Mouse (Mus musculus) embryonic facial prominence, embryonic 15.5 days (tissue): Measurements from ENCODE around the gene Camk2n1. TPM values are rescaled to one million over a fixed set of nuclear protein-coding genes. Genes with fewer than 3 reads are reported as not detected.

Source experiments
- ATAC-seq: fragments of 200-750 bp; cut with Nextera tagmentation; 2 replicates; pipeline ENCODE4 v1.8.0; 2017; ENCODE audit warnings: low read depth, moderate TSS enrichment; ENCODE audit not compliant: insufficient number of reproducible peaks, low FRiP score, low TSS enrichment
- H3K27ac ChIP-seq: fragments of 300-500 bp; sonication (generic); replicated peaks from 2 replicates; pipeline ENCODE4 v1.5.1; 2015; ENCODE audit warnings: mild to moderate bottlenecking, inconsistent platforms
- H3K27me3 ChIP-seq: fragments of 300-500 bp; sonication (generic); 2 replicates; pipeline ENCODE4 v1.6.1; 2015; ENCODE audit warnings: inconsistent platforms
- H3K36me3 ChIP-seq: fragments of 300-500 bp; sonication (generic); 2 replicates; pipeline ENCODE4 v1.6.1; 2015; ENCODE audit warnings: mild to moderate bottlenecking, inconsistent platforms
- H3K4me1 ChIP-seq: fragments of 300-500 bp; sonication (generic); 2 replicates; pipeline ENCODE4 v1.6.1; 2015; ENCODE audit warnings: inconsistent platforms
- H3K4me2 ChIP-seq: fragments of 300-500 bp; sonication (generic); replicated peaks from 2 replicates; pipeline ENCODE4 v1.6.1; 2015; ENCODE audit warnings: mild to moderate bottlenecking, inconsistent platforms
- H3K4me3 ChIP-seq: fragments of 300-500 bp; sonication (generic); replicated peaks from 2 replicates; pipeline ENCODE4 v1.5.1; 2015; ENCODE audit warnings: mild to moderate bottlenecking, inconsistent platforms
- H3K9ac ChIP-seq: fragments of 300-500 bp; sonication (generic); 2 replicates; pipeline ENCODE4 v1.6.1; 2015; ENCODE audit warnings: inconsistent platforms
- H3K9me3 ChIP-seq: fragments of 300-500 bp; sonication (generic); replicated peaks from 2 replicates; pipeline ENCODE4 v1.6.1; 2016; ENCODE audit warnings: inconsistent platforms
- WGBS: fragments of 180-500 bp; shearing (Covaris S2); methylation state at CpG from one replicate; pipeline ENCODE4 v1.1.7; 2015; 5-methylcytosine and 5-hydroxymethylcytosine counted together
- polyA plus RNA-seq: library from polyadenylated mRNA; unstranded; fragments of >200 nt; fragmentation: Nextera tagmentation; extraction: Ambion mirVana; gene quantifications from 2 replicates; pipeline ENCODE4 v1.2.1, GENCODE M21; 2015

The Camk2n1 gene
- polyA plus RNA-seq, 1 experiment from 2014 or later, result 3.1 TPM

DNA sequence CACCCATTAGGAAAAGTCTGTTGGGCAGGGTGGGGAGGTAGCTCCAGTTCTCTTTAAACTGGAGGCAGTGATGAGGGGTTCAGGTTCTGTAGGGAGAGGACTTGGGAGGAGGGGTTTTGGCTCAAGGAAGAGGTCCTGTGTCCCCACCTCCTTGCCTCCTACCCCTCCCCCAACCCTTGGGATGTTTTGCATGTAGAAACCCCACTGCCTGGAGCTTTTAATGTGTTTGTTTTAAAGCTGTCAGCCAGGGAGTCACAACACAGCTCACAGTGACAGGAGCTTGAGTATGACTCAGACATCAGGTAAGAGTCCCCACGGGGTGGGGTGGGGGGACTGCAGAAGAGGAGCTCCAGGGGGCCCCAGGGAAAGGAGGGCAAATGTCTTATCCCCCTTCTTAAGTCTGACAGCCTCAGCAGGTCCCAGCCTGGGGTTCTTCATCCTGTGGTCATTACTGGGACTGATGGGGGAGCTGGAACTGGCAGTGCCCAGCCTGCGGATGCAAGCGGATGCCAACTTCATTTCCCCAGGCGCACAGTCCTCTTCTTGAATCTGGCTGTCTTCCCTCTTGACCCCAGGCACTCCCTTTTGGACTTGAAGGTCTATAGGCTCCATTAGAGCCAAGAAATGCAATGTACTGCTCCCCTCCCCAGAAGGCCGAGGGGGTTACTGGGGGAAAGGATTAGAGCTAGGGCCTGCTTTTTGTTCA lies 4.8 kb downstream of the Camk2n1 start:
- WGBS, result 54% methylated on average over 5 of the region's 5 CpGs
- H3K4me1 ChIP-seq, result peaks cover 34% of the 10 kb centered on the region
- H3K9me3 ChIP-seq, result no peaks in the 10 kb centered on the region
- no peak for ATAC-seq
- H3K4me3 ChIP-seq, result no peak overlapping the region
- H3K27ac ChIP-seq, result no peak overlapping the region
- H3K4me2 ChIP-seq, result no peak overlapping the region
- peaks cover 42% of the 10 kb centered on the region for H3K27me3 ChIP-seq
- H3K36me3 ChIP-seq, result no peaks in the 10 kb centered on the region
- no peak overlapping the region for H3K9ac ChIP-seq

DNA sequence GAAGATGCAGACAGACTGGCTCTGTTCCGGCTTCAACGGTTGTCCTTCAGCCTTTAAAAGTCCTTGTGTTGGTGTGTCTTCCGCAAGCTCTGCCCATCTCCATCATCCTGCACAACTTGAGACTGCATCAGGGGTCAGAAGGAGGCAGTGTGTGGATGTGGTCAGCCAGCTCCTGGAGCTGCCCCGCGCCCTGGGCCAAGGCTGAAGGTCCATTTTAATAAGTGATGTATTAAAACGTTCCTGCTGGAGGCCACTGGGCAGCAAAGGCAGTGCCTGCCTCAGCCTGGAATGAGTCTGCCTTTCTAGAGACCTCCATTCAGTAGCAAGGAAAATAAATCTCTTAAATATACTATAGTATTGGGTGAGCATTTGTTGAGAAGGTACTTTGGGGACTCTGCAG lies 5.7 kb downstream of the Camk2n1 start:
- H3K4me1 ChIP-seq, result peaks cover 42% of the 10 kb centered on the region
- H3K4me3 ChIP-seq, result no peak overlapping the region
- ATAC-seq, result no peak
- H3K9me3 ChIP-seq, result no peaks in the 10 kb centered on the region
- peaks cover 45% of the 10 kb centered on the region for H3K27me3 ChIP-seq
- 71% methylated on average over 6 of the region's 6 CpGs for WGBS
- H3K9ac ChIP-seq, result no peak overlapping the region
- no peaks in the 10 kb centered on the region for H3K36me3 ChIP-seq
- H3K27ac ChIP-seq, result no peak overlapping the region
- no peak overlapping the region for H3K4me2 ChIP-seq

DNA sequence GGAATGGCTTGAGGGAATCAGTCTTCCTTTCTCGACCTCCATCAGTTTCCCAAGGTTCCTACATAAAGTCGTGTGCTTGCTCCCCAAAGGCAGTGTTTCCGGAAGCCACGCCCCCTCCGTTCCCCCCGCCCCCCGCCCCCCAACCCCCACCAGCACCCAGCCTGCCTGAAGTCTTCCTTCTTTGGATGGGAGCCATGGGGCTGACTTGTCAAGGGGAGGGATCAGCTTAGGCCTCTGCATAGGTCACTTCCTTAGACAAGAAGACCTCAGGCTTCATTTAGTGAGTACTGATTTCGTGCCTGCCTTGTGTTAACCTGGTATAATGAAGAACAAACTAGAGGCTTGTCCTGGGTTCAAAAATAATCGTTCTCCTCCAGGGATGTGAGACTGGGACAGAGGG lies 6.8 kb downstream of the Camk2n1 start:
- Histone ChIP-seq H3K4me3 (no peak overlapping the region), H3K9ac (no peak overlapping the region), H3K27me3 (peaks cover 44% of the 10 kb centered on the region), H3K36me3 (no peaks in the 10 kb centered on the region), H3K4me2 (no peak overlapping the region), H3K27ac (no peak overlapping the region), H3K9me3 (no peaks in the 10 kb centered on the region), H3K4me1 (peaks cover 38% of the 10 kb centered on the region)
- 24% methylated on average over 9 of the region's 9 CpGs for WGBS
- ATAC-seq, result no peak

DNA sequence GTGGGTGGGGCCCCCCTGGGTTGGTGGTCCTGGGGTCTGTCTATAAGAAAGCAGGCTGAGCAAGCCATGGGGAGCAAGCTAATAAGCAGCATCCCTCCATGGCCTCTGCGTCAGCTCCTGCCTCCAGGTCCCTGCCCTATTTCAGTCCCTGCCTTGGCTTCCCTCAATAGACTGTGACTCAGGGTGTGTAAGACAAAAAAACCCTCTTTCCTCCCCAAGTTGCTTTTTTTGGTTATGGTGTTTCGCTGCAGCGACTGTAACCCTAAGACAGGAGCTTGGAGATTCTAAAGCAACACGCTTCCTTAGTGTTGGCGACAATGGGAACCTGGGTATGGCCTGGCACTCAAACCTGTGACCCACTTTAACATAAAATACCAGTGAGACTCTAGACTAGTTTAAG lies 7.4 kb downstream of the Camk2n1 start:
- H3K27ac ChIP-seq, result no peak overlapping the region
- no peaks in the 10 kb centered on the region for H3K36me3 ChIP-seq
- no peak overlapping the region for H3K4me3 ChIP-seq
- no peak for ATAC-seq
- 90% methylated on average over 5 of the region's 5 CpGs for WGBS
- peaks cover 44% of the 10 kb centered on the region for H3K27me3 ChIP-seq
- H3K4me1 ChIP-seq, result peaks cover 32% of the 10 kb centered on the region
- no peak overlapping the region for H3K4me2 ChIP-seq
- no peak overlapping the region for H3K9ac ChIP-seq
- H3K9me3 ChIP-seq, result no peaks in the 10 kb centered on the region

DNA sequence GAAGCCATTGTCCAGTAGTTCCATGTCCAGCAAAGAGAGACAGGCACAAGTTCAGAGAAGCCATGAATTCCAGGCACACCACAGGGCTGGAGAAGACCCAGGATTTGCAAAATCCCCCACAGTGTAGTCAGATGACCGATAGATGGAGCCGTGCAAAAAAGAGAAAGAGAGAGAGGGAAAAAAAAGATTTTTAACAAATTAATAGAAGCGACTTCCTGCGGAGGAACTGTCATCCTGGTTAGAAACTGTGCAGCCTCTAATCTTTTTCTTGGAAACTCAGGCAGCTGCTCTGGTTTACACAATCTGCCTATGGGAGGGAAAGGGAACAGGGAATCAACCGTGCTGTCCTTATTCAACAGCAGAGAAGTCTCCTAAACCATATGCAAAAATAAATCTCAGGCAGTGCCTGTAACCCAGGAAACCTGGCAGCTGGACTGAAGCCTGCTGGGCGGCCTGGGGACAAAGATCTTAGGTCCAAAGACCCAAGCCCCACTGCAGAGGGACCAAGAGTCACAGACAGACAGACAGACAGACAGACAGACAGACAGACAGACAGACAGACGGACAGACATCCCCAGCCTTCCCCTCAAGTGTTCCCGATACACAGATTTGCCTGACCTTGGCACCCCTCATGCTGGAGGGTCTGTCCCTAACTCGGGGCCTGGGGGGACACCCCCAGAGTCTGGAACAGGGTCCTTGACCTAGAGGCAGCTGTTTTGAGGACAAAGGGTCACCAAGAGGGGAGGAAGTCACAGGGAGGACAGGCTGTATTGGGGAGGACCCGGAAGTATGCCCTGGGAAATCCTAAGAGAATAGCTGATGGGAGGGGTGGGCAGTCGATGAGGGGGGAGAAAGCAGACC lies 9.1 kb downstream of the Camk2n1 start:
- no peak for ATAC-seq
- H3K27ac ChIP-seq, result peak overlapping the region; percentile 68

DNA sequence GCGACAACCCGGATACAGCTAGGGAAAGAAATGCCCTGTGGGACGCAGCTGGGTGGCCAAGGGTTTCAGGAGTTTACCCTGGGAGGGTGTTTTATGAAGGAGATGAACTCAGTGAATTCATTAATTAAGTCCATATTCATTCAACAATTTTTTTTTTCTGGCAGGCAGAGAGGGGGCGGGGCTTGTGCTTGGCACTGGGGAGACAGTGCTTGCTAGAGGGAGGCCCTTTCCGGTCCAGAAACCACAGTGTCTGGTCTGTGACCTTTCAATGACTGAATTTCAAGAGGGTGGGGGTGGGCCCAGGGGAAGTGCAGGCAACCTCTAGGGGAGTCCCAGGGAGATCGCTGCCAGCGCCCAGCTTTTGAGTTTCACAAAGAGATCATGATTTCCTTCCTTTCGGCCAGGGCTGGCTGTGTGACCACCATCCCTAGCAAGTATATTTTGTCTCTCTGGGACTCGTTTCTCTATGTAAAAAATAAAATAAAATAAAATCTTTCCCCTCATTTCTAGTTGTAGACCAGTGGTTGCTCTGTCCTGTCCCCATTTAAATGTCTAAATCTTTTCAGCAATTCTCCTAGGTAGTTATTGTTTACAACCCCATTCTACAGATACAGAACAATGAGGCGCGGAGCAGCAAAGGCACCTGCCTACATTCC lies 9.8 kb downstream of the Camk2n1 start:
- 8% methylated on average over 11 of the region's 11 CpGs for WGBS
- H3K4me2 ChIP-seq, result peak overlapping the region; percentile 38
- peaks cover 40% of the 10 kb centered on the region for H3K27me3 ChIP-seq
- ATAC-seq, result no peak
- peak overlapping the region; percentile 68; the same call in 1 of the 2 replicates for H3K27ac ChIP-seq
- no peak overlapping the region for H3K4me3 ChIP-seq
- H3K36me3 ChIP-seq, result no peaks in the 10 kb centered on the region
- H3K9ac ChIP-seq, result no peak overlapping the region
- no peaks in the 10 kb centered on the region for H3K9me3 ChIP-seq
- peaks cover 34% of the 10 kb centered on the region for H3K4me1 ChIP-seq

More for the DNA sequence above, 9.1 kb downstream of the Camk2n1 start:
- Histone ChIP-seq H3K27me3 (peaks cover 43% of the 10 kb centered on the region), H3K4me1 (peaks cover 30% of the 10 kb centered on the region), H3K9ac (no peak overlapping the region), H3K36me3 (no peaks in the 10 kb centered on the region), H3K9me3 (no peaks in the 10 kb centered on the region), H3K4me3 (no peak overlapping the region), H3K4me2 (peak overlapping the region; percentile 38)
- WGBS, result 3% methylated on average over 11 of the region's 11 CpGs

DNA sequence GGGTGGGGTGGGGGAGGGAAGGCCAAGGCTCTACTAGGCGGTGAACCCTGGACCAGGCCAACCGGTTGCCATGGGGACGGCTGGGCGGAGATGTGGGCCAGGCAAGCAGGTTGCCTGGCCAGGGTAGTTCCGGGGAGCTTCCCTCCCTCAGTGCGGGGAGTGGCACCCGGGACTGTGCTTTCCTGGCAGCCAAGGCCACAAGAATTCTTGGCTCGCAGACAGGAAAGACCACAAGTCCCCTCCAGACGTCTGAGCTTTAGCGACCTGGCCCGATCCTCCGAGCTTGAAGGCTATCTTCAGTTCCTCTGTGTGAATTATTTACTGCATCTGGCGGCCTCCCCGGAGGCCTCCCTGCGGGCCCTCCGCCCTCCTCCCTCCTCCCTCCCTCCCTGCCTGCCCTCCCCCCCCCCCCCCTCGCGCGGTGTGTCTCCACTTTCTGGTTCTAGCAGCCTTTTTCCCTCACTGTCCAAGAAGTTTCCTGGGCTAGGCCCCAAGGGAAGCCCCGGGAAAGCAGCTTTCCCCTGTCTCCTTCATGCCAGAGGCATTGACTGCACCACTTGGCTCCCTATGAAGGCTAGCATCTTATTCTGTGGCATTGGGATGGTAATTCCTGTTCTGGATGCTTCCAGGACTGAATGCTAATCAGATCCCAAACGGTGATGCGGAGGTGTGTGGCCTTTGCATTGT lies 10.7 kb downstream of the Camk2n1 start:
- H3K27ac ChIP-seq, result no peak overlapping the region
- peak overlapping the region; percentile 38 for H3K4me2 ChIP-seq
- no peaks in the 10 kb centered on the region for H3K36me3 ChIP-seq
- peaks cover 35% of the 10 kb centered on the region for H3K27me3 ChIP-seq
- H3K9ac ChIP-seq, result no peak overlapping the region
- no peaks in the 10 kb centered on the region for H3K9me3 ChIP-seq
- peaks cover 40% of the 10 kb centered on the region for H3K4me1 ChIP-seq
- H3K4me3 ChIP-seq, result no peak overlapping the region; the same call in 1 of the 2 replicates
- ATAC-seq, result peak; percentile 62; the same call in 1 of the 2 replicates
- 2% methylated on average over 19 of the region's 22 CpGs for WGBS

DNA sequence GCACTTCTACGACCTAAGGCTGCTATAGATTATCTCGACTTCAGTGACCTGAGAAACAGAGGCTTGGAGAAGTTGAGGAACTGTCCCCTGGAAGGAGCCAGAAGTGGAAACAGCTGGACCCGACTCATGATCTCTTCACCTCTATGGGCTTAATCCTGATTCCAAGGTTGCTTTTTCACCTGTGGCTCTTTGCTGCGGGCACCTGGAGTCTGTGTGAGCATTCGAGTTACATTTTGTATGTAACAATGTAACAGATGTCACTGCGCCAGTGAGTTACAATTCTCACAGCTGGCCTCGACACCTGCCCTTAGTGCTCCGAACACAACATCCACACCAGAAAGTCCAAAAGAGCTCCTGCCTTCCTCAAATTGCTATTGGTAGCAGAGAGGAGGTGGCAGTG lies 11.3 kb downstream of the Camk2n1 start:
- Histone ChIP-seq H3K4me2 (no peak overlapping the region), H3K4me1 (peaks cover 40% of the 10 kb centered on the region), H3K9me3 (no peaks in the 10 kb centered on the region), H3K4me3 (no peak overlapping the region), H3K36me3 (no peaks in the 10 kb centered on the region), H3K27me3 (peaks cover 35% of the 10 kb centered on the region), H3K9ac (no peak overlapping the region), H3K27ac (no peak overlapping the region)
- WGBS, result 33% methylated on average over 8 of the region's 8 CpGs
- ATAC-seq, result no peak

DNA sequence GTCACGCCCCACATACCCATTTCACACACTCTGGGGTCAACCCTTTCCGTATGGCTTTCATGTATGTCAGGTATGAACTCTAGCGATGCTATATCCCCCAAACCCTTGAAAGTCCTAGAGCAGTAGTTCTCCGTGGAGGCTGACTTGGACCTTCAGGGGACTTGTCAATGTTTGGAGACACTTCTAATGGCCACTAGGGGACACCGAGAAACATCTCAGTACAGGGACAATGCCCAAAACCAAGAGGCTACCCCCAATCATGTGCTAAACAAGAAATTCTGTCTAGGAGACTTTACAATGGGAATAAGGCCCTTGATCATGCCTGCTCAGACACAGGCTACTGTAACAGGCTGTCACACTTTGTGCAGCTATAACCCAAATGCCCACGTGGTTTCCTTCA lies 12.6 kb downstream of the Camk2n1 start:
- WGBS, result 72% methylated on average over 6 of the region's 6 CpGs
- no peaks in the 10 kb centered on the region for H3K36me3 ChIP-seq
- no peaks in the 10 kb centered on the region for H3K9me3 ChIP-seq
- ATAC-seq, result no peak
- H3K27me3 ChIP-seq, result peaks cover 35% of the 10 kb centered on the region
- H3K4me2 ChIP-seq, result no peak overlapping the region
- H3K4me3 ChIP-seq, result no peak overlapping the region
- H3K27ac ChIP-seq, result no peak overlapping the region
- H3K4me1 ChIP-seq, result peaks cover 40% of the 10 kb centered on the region
- H3K9ac ChIP-seq, result no peak overlapping the region

DNA sequence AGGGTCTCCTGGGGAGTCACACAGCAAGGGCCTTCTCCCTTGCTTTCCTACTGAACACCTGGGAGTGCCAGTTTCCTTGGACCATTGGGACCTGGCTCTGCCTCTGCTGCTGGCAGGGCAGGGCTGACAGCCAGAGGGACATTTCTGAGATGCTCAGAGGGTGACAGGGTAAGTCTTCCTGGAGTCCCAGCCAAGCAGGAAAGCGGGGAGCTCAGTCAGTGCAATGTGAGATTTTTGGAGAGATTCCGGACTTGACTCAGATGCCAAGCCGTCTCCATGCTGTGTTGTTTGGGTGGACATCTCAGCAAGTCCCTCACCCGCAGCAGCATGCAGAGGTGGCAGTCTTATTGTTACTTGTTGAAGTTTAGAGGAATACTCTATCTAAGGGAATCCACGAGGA lies 13.3 kb downstream of the Camk2n1 start:
- Histone ChIP-seq H3K4me2 (no peak overlapping the region), H3K4me1 (peaks cover 39% of the 10 kb centered on the region), H3K9ac (no peak overlapping the region), H3K36me3 (no peaks in the 10 kb centered on the region), H3K27ac (no peak overlapping the region), H3K4me3 (no peak overlapping the region), H3K9me3 (no peaks in the 10 kb centered on the region), H3K27me3 (peaks cover 34% of the 10 kb centered on the region)
- ATAC-seq, result no peak
- WGBS, result 80% methylated on average over 5 of the region's 5 CpGs

DNA sequence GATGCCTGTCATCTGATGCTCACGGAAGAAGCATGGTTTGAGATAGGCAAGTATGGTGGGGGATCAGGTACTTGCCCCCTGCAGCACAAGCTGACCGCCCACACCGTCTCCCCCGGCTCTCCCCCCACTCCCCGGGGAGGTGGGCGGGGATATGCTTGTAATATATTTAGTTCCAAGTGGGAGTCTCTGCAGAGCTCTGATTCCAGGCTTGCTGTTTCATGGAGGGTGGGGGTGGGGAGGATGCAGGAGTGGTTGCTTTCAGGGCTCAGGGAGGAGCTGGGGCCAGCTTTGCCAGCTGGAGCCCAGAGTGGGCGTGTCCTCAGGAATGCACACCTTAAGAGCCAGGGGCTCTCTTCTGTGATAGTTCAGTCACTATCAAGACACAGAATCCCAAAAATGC lies 15.0 kb downstream of the Camk2n1 start:
- Histone ChIP-seq H3K27ac (no peak overlapping the region), H3K4me2 (no peak overlapping the region), H3K36me3 (no peaks in the 10 kb centered on the region), H3K9me3 (no peaks in the 10 kb centered on the region), H3K27me3 (peaks cover 30% of the 10 kb centered on the region), H3K4me3 (no peak overlapping the region), H3K4me1 (peaks cover 23% of the 10 kb centered on the region), H3K9ac (no peak overlapping the region)
- no peak for ATAC-seq
- WGBS, result 5% methylated on average over 7 of the region's 7 CpGs
